Mouse (Mus musculus) small intestine, adult 2 months (tissue): ENCODE measurements around the gene Arel1.

Source experiments
- CTCF ChIP-seq: fragments of 200-500 bp; IDR thresholded peaks from 2 replicates; pipeline ENCODE4 v1.5.1; 2012; ENCODE audit warnings: low read depth, mild to moderate bottlenecking, control low read depth, inconsistent platforms, low read length, moderate library complexity, mixed read lengths; ENCODE audit not compliant: insufficient replicate concordance, insufficient read length; ENCODE audit errors: extremely low read depth
- POLR2A ChIP-seq: fragments of 200-500 bp; IDR thresholded peaks from 2 replicates; pipeline ENCODE4 v1.6.1; 2012; ENCODE audit warnings: low read depth, mild to moderate bottlenecking, control low read depth, inconsistent platforms, low read length, moderate library complexity

DNA sequence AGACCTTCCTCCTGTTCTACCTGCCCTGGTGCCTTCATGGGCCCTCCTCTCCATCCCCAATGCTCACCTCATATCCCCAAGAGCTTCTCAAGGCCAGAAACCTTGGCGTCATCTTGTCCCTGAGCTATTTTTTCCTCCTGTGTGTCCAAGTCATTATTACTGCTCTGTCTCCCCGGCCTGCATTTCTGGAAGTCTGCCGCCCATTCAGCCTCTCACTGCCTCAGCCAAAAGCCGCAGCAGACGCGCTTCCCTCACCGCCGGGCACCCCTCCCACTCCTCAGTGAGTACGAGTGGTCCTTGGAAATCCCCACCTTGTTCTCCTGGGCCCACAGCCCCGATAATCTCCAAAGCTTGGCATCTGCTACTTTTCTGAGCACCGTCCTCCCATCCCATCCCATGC, 90.6 kb downstream of the Arel1 start:
- no peak for TF ChIP-seq CTCF
- no peak for TF ChIP-seq POLR2A
